Mouse (Mus musculus): ENCODE results near the gene Jsrp1. TPM values are rescaled to one million over a fixed set of nuclear protein-coding genes. Genes with fewer than 3 reads are reported as not detected.

Gene Jsrp1
- polyA plus RNA-seq, 1 experiment from 2014 or later: 0.80 TPM

- Histone ChIP-seq H3K4me3 (no peak overlapping the region), H3K36me3 (peaks cover 100% of the 10 kb centered on the region), H3K9me3 (replicated peaks) (no peaks in the 10 kb centered on the region), H3K27me3 (ENCODE audit: low read depth, poor library complexity, severe bottlenecking) (no peaks in the 10 kb centered on the region), H3K27ac (peak overlapping the region; percentile 27; the same call in 1 of the 2 replicates), H3K4me1 (peaks cover 19% of the 10 kb centered on the region)
- WGBS: 27% methylated on average over 2 of the region's 2 CpGs
- peak; percentile 75 for DNase-seq (ENCODE audit: low spot score)
These were observed 38.7 kb downstream of the Jsrp1 start for GRCm38 (mm10) chr10:80774549-80774948.

GRCm38 (mm10) chr10:80773816-80774215, 39.5 kb downstream of the Jsrp1 start:
- Histone ChIP-seq H3K4me1 (peaks cover 19% of the 10 kb centered on the region), H3K27ac (peak overlapping the region; percentile 27), H3K4me3 (no peak overlapping the region), H3K9me3 (replicated peaks) (no peaks in the 10 kb centered on the region), H3K27me3 (ENCODE audit: low read depth, poor library complexity, severe bottlenecking) (no peaks in the 10 kb centered on the region), H3K36me3 (peaks cover 100% of the 10 kb centered on the region)
- 90% methylated on average over 5 of the region's 5 CpGs for WGBS
- no peak for DNase-seq (ENCODE audit: low spot score)

DNA sequence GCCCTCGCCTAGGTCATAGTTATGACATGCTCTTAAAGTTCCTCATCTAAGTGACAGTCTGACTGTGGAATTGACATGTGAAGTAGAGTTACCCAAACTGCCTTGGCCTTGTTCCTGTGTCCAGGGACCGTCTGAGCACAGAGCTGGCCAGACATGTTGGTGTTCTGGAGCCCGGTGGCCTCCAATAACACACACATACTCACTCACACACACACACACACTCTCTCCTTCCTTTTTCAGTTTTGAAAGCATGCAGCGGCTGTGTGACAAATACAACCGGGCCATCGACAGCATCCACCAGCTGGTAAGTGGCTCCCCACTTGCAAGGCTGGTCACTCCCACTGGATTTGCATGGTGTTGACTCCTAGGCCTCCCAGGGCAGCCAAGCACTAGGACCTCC, 44.9 kb downstream of the Jsrp1 start:
- Histone ChIP-seq H3K9me3 (replicated peaks) (no peaks in the 10 kb centered on the region), H3K4me3 (no peak overlapping the region), H3K4me1 (peaks cover 6% of the 10 kb centered on the region; the same call in 1 of the 2 replicates), H3K36me3 (peaks cover 97% of the 10 kb centered on the region), H3K27me3 (ENCODE audit: low read depth, poor library complexity, severe bottlenecking) (no peaks in the 10 kb centered on the region), H3K27ac (no peak overlapping the region)
- no peak for DNase-seq (ENCODE audit: low spot score)
- WGBS: 91% methylated on average over 6 of the region's 6 CpGs

GRCm38 (mm10) chr10:80766161-80766815, 47.0 kb downstream of the Jsrp1 start:
- no peak overlapping the region for H3K27ac ChIP-seq
- H3K36me3 ChIP-seq: peaks cover 83% of the 10 kb centered on the region
- peaks cover under 1% of the 10 kb centered on the region; the same call in 1 of the 2 replicates for H3K4me1 ChIP-seq
- no peak for DNase-seq (ENCODE audit: low spot score)
- H3K4me3 ChIP-seq: 0 out of 2 replicates have a peak overlapping the region, but pooled peaks have one; percentile 14
- no peaks in the 10 kb centered on the region for H3K27me3 ChIP-seq (ENCODE audit: low read depth, poor library complexity, severe bottlenecking)
- no peaks in the 10 kb centered on the region for H3K9me3 ChIP-seq (replicated peaks)
- WGBS: 84% methylated on average over 10 of the region's 10 CpGs

DNA sequence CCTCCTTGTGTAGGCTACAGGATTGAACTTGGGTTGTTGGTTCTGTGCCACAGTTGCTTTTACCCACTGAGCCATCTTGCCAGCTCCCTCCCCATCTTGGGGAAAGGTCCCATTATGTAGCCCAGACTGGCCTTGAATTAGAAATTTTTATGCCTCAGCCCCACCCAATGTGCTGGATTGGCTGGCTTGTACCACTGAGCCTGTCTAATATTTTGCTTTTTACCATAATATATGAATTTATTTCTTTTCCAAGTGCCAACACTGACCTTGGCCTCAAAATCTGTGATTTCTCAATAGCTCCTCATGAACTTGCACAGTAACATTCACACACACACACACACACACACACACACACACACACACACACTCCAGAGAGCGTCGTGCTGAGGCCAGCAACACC, 47.6 kb downstream of the Jsrp1 start:
- no peak overlapping the region for H3K27ac ChIP-seq
- peaks cover 6% of the 10 kb centered on the region; the same call in 1 of the 2 replicates for H3K4me1 ChIP-seq
- no peak for DNase-seq (ENCODE audit: low spot score)
- H3K9me3 ChIP-seq (replicated peaks): no peaks in the 10 kb centered on the region
- WGBS: 94% methylated on average over 2 of the region's 2 CpGs
- H3K36me3 ChIP-seq: peaks cover 77% of the 10 kb centered on the region
- no peak overlapping the region for H3K4me3 ChIP-seq
- H3K27me3 ChIP-seq (ENCODE audit: low read depth, poor library complexity, severe bottlenecking): no peaks in the 10 kb centered on the region

GRCm38 (mm10) chr10:80763502-80763901, 49.8 kb downstream of the Jsrp1 start:
- no peak for DNase-seq (ENCODE audit: low spot score)
- Histone ChIP-seq H3K9me3 (replicated peaks) (no peaks in the 10 kb centered on the region), H3K27ac (no peak overlapping the region), H3K4me1 (peaks cover 10% of the 10 kb centered on the region), H3K27me3 (ENCODE audit: low read depth, poor library complexity, severe bottlenecking) (no peaks in the 10 kb centered on the region), H3K4me3 (no peak overlapping the region), H3K36me3 (peaks cover 59% of the 10 kb centered on the region)
- WGBS: 97% methylated on average over 2 of the region's 2 CpGs

DNA sequence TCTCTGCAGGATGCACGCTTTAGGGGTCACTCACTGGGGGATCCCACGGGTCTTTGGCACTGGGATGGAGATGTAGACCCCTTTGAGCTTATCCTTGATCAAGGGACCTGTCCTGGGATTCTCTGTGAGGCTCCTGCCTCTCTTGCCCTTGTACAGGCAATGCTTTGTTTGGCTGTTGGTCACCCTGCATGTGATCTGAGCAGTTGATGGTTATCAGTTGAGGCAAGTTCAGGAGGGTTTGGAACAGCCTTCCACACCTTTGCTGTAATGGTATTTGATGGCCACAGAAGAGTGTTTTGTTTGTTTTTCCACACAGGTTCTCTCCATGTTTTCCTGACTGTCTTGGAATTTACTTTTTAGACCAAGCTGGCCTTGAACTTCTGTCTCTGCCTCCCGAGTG, 51.5 kb downstream of the Jsrp1 start:
- H3K9me3 ChIP-seq (replicated peaks): no peaks in the 10 kb centered on the region
- 81% methylated on average over 3 of the region's 3 CpGs for WGBS
- peaks cover 27% of the 10 kb centered on the region for H3K4me1 ChIP-seq
- H3K4me3 ChIP-seq: no peak overlapping the region
- H3K36me3 ChIP-seq: peaks cover 44% of the 10 kb centered on the region
- no peak overlapping the region for H3K27ac ChIP-seq
- no peaks in the 10 kb centered on the region for H3K27me3 ChIP-seq (ENCODE audit: low read depth, poor library complexity, severe bottlenecking)
- no peak for DNase-seq (ENCODE audit: low spot score)

DNA sequence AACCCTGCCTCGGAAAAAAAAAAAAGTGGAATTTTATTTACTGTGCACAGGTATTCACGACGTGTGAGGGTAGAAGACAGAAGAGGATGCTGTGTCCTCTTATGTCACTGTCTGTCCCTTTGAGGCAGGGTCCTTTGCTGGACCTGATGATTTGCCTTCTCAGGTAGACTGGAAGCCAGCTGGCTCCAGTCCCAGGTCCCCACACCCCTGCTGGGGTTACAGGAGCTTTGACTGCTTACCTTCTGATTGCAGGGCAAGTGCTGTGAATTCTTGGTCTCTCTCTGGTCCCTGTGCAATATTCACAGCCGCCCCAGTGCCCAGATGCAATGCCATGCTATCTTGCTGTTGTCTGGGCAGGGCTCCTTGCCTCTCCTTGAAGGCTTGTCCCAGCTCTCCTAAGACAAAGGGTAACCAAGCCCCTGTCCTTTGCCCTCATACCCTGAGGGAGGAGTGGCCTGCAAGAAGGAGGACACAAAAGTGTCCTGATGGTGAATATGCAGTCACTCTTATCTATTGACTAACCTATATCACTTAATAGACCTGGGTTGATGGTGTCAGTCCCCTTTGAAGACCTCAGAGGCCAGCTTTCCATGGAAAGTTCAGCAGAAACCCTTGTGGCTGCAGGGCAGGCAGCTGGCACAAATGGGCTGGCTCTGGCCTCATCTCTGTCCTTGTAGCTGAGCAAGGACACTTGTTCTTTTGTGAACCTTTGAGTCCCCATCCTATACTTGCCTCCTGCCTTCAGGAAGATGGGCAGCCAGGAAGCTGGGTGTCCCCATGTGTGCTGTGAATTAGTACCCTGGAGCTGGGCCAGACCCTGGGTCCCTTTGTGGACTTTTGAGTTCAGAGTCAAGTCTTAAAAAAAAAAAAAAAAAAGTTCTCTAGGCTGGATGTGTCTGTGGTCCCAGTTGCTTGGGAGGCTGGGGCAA, 52.4 kb downstream of the Jsrp1 start:
- DNase-seq (ENCODE audit: low spot score): no peak
- no peak overlapping the region for H3K27ac ChIP-seq
- H3K36me3 ChIP-seq: peaks cover 34% of the 10 kb centered on the region
- no peaks in the 10 kb centered on the region for H3K9me3 ChIP-seq (replicated peaks)
- 83% methylated on average over 4 of the region's 4 CpGs for WGBS
- no peak overlapping the region for H3K4me3 ChIP-seq
- H3K27me3 ChIP-seq (ENCODE audit: low read depth, poor library complexity, severe bottlenecking): no peaks in the 10 kb centered on the region
- H3K4me1 ChIP-seq: peaks cover 37% of the 10 kb centered on the region

GRCm38 (mm10) chr10:80758651-80759050, 54.6 kb downstream of the Jsrp1 start:
- H3K9me3 ChIP-seq (replicated peaks): no peaks in the 10 kb centered on the region
- WGBS: 91% methylated on average over 7 of the region's 7 CpGs
- no peaks in the 10 kb centered on the region for H3K27me3 ChIP-seq (ENCODE audit: low read depth, poor library complexity, severe bottlenecking)
- peaks cover 12% of the 10 kb centered on the region for H3K36me3 ChIP-seq
- H3K4me1 ChIP-seq: peaks cover 44% of the 10 kb centered on the region
- H3K27ac ChIP-seq: no peak overlapping the region
- no peak for DNase-seq (ENCODE audit: low spot score)
- H3K4me3 ChIP-seq: no peak overlapping the region

MicroRNA genes within 50 kb of the gene (microRNA counts, 519-probe panel; counts per million panel counts)
- 684 counts per million, percentile 72 among the panel's probes with 10 or more counts for microRNA mmu-miR-1982

Small RNA genes lying within 50 kb of the gene (microRNA-seq; reads per million reads assigned to microRNA genes)
- gene Mir1982: not detected

Other genes with a start within 250 kb of the Jsrp1 start
- 8.7 and 11.3 TPM in 2 replicates for gene Klf16, start 236.2 kb downstream of the Jsrp1 start, polyA plus RNA-seq (2016; fragmentation: Nextera tagmentation; extraction: Ambion mirVana)
- 104 and 108 TPM in 2 replicates for gene Abhd17a, start 223.2 kb downstream of the Jsrp1 start, polyA plus RNA-seq (2016; fragmentation: Nextera tagmentation; extraction: Ambion mirVana)
- gene Scamp4, start 210.6 kb downstream of the Jsrp1 start, polyA plus RNA-seq (2016; fragmentation: Nextera tagmentation; extraction: Ambion mirVana): 87.8 and 92.2 TPM in 2 replicates
- 11.1 and 13.4 TPM in 2 replicates for gene Adat3, start 210.6 kb downstream of the Jsrp1 start, polyA plus RNA-seq (2016; fragmentation: Nextera tagmentation; extraction: Ambion mirVana)
- 5.1 and 5.2 TPM in 2 replicates for gene Gm49322, start 207.5 kb downstream of the Jsrp1 start, polyA plus RNA-seq (2016; fragmentation: Nextera tagmentation; extraction: Ambion mirVana)
- gene Csnk1g2, start 190.7 kb downstream of the Jsrp1 start, polyA plus RNA-seq (2016; fragmentation: Nextera tagmentation; extraction: Ambion mirVana): 237 and 255 TPM in 2 replicates
- gene Btbd2, start 156.4 kb downstream of the Jsrp1 start, polyA plus RNA-seq (2016; fragmentation: Nextera tagmentation; extraction: Ambion mirVana): 84.9 and 98.6 TPM in 2 replicates
- gene Mknk2, start 135.4 kb downstream of the Jsrp1 start, polyA plus RNA-seq (2016; fragmentation: Nextera tagmentation; extraction: Ambion mirVana): 137 and 153 TPM in 2 replicates
- gene Mob3a, start 111.5 kb downstream of the Jsrp1 start, polyA plus RNA-seq (2016; fragmentation: Nextera tagmentation; extraction: Ambion mirVana): 48.2 and 54.7 TPM in 2 replicates
- 8.6 and 10.8 TPM in 2 replicates for gene Izumo4, start 111.3 kb downstream of the Jsrp1 start, polyA plus RNA-seq (2016; fragmentation: Nextera tagmentation; extraction: Ambion mirVana)
- gene Ap3d1, start 71.2 kb downstream of the Jsrp1 start, polyA plus RNA-seq (2016; fragmentation: Nextera tagmentation; extraction: Ambion mirVana): 54.6 and 60.6 TPM in 2 replicates
- 26.4 and 28.3 TPM in 2 replicates for gene Dot1l, start 58.3 kb downstream of the Jsrp1 start, polyA plus RNA-seq (2016; fragmentation: Nextera tagmentation; extraction: Ambion mirVana)
- 113 and 121 TPM in 2 replicates for gene Sf3a2, start 15.3 kb downstream of the Jsrp1 start, polyA plus RNA-seq (2016; fragmentation: Nextera tagmentation; extraction: Ambion mirVana)
- 168 and 204 TPM in 2 replicates for gene Plekhj1, start 14.9 kb downstream of the Jsrp1 start, polyA plus RNA-seq (2016; fragmentation: Nextera tagmentation; extraction: Ambion mirVana)
- 0.09 TPM in 1 of 2 replicates, not detected in the other for gene Amh, start 8.3 kb downstream of the Jsrp1 start, polyA plus RNA-seq (2016; fragmentation: Nextera tagmentation; extraction: Ambion mirVana)
- 2,414 and 2,486 TPM in 2 replicates for gene Oaz1, start 13.2 kb upstream of the Jsrp1 start, polyA plus RNA-seq (2016; fragmentation: Nextera tagmentation; extraction: Ambion mirVana)
- gene Lingo3, start 30.5 kb upstream of the Jsrp1 start, polyA plus RNA-seq (2016; fragmentation: Nextera tagmentation; extraction: Ambion mirVana): 0.44 and 0.60 TPM in 2 replicates
- 358 and 440 TPM in 2 replicates for gene Lsm7, start 41.7 kb upstream of the Jsrp1 start, polyA plus RNA-seq (2016; fragmentation: Nextera tagmentation; extraction: Ambion mirVana)
- 44.9 and 48.5 TPM in 2 replicates for gene Sppl2b, start 41.8 kb upstream of the Jsrp1 start, polyA plus RNA-seq (2016; fragmentation: Nextera tagmentation; extraction: Ambion mirVana)
- 0.04 TPM in 2 replicates for gene Tmprss9, start 58.4 kb upstream of the Jsrp1 start, polyA plus RNA-seq (2016; fragmentation: Nextera tagmentation; extraction: Ambion mirVana)
- gene Timm13, start 87.5 kb upstream of the Jsrp1 start, polyA plus RNA-seq (2016; fragmentation: Nextera tagmentation; extraction: Ambion mirVana): 342 and 401 TPM in 2 replicates
- gene Lmnb2, start 104.7 kb upstream of the Jsrp1 start, polyA plus RNA-seq (2016; fragmentation: Nextera tagmentation; extraction: Ambion mirVana): 85.0 and 85.4 TPM in 2 replicates
- gene Gadd45b, start 116.6 kb upstream of the Jsrp1 start, polyA plus RNA-seq (2016; fragmentation: Nextera tagmentation; extraction: Ambion mirVana): 4.5 and 9.8 TPM in 2 replicates
- gene Gng7, start 201.4 kb upstream of the Jsrp1 start, polyA plus RNA-seq (2016; fragmentation: Nextera tagmentation; extraction: Ambion mirVana): 4.3 and 4.5 TPM in 2 replicates
- 0.11 and 0.18 TPM in 2 replicates for gene Diras1, start 212.2 kb upstream of the Jsrp1 start, polyA plus RNA-seq (2016; fragmentation: Nextera tagmentation; extraction: Ambion mirVana)
- 10.9 and 14.7 TPM in 2 replicates for gene Slc39a3, start 223.9 kb upstream of the Jsrp1 start, polyA plus RNA-seq (2016; fragmentation: Nextera tagmentation; extraction: Ambion mirVana)
- gene Sgta, start 246.7 kb upstream of the Jsrp1 start, polyA plus RNA-seq (2016; fragmentation: Nextera tagmentation; extraction: Ambion mirVana): 284 and 291 TPM in 2 replicates

Measured in limb, embryonic 10.5 days (tissue).